Mouse (Mus musculus) kidney, postnatal 25 days (tissue): Measurements from ENCODE around the gene Dusp10.

ENCODE experiments used
- DNase-seq, 2 experiments: peaks; one replicate each; pipeline ENCODE4 v3.0.0; 2021; ENCODE audit warnings: mixed read lengths in 2 of 2

The Dusp10 gene

DNA sequence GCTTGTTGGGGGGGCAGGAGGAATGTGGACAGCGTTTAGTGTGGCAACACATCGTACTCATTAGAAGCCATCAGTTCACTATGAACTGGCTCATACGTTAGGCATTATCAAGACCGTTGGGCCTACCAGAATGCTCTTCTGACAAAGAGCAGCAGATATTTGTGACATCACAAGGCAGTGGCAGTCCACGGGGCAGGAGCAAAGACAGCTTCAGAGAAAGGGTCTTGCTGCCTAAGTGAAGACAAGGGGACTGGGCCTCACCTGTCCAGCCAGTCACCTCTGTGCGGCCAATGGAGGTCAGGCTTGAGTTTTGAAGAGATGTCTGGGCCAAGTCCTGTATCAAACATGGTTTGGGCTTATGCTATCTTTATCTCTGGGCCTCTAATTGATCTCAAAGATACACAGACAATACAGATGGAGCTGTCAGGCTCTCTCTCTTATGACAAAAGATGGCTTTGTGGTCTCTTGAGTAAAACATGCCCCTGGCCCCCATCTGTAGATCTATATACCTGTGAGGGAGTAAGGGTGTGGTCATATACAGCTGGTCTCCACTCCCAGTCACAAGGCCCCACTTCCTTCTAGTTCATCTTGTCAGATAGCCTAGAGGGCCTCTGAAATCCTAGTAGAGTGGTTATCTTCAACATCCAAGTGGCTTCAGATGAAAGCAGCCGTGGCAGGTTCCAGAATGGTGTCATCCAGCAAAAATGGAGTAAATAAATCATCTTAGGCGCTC is 17.1 kb downstream of the Dusp10 start:
- no peak for DNase-seq

DNA sequence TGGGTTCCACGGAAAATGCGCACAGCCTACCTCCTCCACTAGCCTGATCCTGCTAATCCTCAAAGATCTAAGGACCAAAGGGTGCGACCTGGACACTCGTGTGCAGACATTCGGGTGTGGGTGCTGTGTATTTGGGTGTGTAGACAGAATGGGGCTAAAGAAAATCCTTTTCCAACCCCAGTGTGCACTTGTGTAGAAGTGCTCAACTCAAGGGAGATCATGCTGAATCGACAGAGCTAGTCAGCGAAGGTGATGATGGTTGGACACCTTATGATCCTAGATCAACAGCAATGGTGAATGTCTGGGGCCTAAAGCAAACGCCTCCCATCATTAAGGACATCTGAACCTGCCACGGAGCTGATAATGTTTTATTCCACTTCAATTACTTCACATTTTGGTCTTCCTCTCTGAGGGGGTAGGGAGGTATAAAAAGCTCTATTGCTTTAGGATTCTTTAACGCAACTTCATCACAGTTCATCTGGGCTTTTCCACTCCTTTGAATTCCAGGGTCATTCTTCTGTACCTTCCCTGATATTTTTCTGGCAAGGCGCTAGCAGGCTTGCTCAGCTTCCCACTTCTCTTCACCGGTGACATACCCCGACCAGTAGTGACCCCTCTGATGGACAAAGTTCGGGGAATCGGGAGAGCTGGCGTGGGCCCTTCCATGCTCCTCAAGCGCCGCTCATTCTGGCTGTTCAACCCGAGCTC is 19.7 kb downstream of the Dusp10 start:
- no peak for DNase-seq

DNA sequence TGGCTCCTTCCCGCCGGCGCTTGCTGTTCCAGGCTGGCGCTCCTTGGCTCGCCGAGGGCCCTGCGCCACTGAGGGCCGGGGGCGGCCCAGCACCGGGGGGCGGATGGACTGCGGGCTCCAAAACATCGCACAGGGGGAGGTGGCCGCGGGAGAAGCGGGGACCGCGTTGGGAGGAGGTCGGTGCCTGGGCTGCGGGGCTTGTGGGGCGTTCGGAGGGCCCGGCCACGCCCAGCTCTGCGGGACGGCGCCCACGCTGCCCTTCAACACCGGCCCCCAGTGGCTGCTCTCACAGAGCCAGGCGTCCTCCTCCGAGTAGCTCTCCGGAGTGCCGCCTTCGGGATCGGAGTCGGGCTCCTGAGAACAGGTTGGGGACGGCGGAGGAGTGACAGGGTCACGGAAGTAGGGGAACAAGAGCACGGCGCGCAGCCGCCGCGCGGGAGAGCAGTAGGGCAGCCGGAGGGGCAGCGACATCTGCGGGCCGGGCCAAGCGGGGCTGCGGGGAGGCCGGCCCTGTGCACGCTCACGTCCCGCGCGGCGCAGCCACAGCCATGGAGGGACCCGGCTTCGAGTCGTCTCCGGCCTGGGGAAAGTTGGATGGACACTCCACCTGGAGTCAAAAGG is 20.4 kb downstream of the Dusp10 start:
- peak in 1 of 2 experiments; percentile 81 for DNase-seq

DNA sequence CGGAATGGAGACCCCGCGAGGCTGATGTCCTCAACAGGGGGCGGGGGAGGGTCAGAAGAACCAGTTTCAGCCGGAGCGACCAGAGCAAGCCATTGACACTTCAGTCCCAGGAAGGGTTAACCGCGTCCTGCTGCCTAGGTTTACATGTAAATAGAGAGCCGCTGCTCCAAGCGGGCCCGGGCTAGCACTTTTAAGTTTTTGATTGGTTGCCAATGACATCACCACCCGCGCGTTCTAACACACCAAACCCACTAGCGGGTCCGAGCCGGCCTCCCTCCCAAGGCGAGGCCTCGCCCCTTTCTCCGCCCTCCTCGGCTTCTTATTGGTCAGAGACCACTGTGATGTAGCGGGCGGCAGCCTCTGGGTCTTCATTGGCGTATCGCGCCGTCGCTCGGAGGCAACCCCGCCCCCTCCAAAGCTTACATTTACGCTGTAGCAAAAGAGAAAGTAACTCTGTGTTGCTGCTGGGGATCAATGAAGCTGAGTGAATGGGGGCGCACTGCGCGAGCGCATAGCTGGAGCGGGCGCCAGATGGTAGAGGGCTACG is 21.0 kb downstream of the Dusp10 start, which contains the start of gene 1700056E22Rik:
Gene 1700056E22Rik (minus strand): TSS at position 291 of the 547 bp plus-strand sequence.
- peak; percentile 99 to 100 for DNase-seq

DNA sequence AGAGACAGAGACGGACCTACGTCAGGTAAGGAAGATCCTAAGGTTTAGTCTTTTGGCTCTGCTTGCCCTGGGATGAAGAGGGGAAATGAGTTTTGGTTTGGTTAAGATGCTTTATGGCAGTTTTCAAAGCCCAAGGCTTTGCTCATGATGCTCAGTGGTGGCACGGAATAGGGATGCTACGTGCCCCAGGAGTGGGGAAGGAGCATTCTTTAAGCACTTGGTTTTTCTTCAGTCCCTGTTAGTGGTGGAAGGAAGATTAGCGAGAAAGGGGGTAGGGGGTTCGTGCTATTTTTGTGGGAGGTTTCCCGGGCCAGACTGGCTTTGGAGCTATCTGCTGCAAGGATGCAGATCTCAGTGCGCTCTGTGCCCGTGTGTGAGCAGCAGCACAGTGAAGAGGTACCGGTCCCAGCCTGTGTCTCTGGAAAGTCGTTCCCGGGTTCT is 21.7 kb downstream of the Dusp10 start:
- DNase-seq: peak in 1 of 2 experiments; percentile 42

DNA sequence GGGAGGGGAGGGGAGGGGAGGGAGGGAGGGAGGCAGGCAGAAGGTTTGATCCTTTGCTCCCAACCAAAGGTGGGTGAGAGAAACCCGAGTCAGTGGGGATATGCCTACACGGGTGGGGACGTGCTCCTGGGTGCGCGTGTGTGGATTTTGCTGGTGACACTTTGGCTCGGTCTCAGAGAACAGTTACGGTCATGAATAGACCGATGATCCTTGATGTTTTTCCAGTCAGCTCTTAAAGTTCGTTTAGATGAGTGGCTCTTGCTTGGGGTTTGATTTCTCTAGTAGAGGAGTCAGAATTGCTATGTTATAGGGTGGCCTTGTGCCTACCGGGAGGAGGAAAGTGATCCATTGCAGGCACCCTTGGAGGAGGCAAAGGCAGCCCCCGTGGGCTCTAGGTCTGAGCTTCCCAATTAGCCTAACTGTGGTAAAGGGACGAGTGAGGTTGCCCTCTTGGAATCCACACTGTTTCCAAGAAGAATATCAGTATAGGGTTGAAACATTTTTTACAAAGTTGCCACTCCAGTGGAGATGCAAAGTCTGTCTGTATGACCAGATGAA is 22.3 kb downstream of the Dusp10 start:
- no peak for DNase-seq

DNA sequence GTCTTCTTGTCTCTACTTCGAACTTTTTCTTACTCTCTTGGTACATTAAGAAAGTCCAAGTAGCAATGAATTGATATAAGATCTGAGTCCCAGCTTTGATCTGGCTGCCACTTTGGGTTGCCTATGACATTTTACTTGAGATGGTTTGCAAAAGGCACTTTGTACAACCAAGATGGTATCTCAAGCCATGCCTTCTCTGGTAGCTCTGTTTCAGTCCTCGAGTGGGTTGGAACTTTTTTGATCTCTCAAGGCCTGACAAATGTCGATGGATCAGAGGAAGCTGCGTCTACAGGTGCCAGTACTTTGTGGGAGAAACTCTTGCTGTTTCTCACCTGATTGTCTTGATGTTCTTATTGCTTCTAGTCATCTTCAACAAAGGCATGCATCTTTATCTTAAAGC is 24.7 kb downstream of the Dusp10 start:
- no peak for DNase-seq

DNA sequence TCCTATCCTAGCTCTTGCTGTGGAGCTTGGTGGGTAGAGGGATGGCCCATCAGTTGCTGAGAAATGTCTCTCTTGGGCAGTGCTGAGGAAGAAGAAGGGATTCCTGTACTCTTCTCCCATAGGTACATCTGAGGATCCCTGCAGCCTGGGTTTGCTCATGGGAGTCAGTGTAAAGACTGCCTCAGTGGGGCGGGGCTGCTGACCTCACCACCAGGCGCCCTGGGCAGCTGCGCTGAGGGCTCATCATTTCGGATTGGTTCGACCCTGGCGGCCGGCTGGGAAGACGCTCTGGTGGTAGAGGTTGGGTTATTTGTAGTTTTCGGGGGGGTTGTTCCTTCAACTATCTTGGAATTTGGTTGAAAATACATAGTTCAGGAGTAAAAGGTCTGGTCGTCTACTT is 26.2 kb downstream of the Dusp10 start:
- DNase-seq: no peak

DNA sequence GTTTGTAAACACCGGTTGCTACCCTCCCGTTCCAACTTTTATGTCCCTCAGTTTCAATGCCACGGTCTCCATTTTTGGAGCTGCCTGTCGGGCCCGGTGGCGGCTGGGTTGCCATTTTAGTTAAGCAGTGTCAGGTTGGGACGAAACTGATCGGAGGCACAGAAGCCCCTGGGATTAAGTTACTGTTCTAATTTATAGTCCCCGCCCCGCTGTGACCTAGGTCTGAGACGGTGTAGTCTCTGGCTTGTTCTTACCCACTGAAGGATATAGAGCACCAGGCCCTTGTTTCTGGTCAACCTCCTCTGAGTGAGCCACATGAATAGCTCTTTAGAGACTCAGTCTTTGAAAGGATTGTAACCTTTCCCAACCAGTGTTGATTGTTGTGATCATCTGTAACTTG is 27.1 kb downstream of the Dusp10 start:
- no peak for DNase-seq

DNA sequence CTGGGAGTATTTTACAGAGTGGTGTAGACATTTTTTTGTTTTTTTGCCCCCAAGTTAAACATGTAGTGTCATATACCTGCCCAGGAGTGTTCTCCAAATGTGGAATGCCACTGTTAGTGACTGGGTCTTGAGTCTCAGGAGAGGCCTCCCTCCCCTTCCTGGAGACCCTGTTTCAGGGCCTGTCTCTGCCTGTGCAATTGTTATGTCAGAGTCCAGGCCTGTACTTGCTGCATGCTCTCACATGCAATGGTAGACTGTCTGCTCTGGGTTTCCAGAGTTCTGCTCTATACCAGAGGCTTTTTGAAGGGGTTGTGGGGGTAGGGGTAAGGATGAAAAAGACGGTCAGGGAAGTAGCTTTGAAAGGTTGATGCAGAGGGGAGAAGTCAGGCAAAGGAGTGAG is 27.8 kb downstream of the Dusp10 start:
- DNase-seq: no peak

DNA sequence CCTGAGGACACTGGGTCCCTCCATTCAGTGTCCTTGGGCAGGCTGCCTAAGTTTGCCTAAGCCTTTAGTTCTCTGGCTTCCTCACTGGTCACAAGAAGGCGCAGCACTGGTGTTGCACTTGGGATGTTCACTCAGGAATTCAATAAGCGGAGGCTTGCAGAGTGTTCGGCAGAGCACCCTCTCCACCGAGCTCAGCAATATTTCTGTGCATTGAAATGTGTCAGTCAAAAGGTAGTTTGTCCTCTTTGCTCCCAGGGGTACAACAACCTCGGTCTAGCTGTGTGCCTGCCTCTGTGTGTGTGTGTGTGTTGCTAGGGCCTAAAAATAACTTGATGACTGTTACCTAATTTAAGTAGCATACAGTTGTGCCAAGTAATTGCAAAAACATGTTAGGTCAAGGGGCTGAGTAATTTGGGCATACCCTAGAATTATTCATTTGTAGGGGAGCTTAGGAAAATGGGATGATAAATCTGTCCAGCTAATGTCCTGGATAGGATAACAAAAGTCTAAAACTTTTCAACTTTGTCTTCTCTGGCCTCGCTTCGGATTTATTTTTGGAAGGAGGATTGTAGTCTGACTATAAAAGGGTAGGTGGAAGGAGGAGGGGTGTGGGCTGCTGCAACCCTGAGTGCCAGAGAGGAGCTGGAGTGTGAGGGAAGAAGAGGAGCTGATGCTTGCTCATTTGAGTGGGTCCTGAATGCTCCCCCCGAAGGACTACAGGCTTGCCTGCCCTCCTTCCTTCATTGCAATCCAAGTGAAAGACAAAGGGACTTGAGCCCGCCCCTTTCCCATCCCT is 28.9 kb downstream of the Dusp10 start:
- DNase-seq: peak in 1 of 2 experiments; percentile 20

DNA sequence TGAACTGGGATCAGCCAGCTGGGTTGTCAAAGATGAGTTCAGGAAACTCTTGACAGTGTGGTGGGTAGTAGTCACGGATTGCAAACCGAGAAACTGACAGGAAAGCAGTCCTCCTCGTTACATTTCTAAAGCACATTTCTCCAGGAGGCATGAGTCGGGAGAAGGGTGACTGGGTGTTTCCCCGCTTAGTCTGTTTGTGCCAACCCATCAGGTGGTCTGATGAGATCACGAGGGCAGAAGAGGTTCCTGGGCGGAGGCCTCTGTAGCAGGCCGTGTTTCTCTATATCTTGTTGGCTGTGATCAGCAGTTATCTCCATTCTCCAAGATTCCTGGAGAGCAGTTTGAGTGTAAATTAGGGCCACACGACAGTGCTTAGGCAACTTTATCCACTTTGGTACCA is 29.6 kb downstream of the Dusp10 start:
- no peak for DNase-seq

DNA sequence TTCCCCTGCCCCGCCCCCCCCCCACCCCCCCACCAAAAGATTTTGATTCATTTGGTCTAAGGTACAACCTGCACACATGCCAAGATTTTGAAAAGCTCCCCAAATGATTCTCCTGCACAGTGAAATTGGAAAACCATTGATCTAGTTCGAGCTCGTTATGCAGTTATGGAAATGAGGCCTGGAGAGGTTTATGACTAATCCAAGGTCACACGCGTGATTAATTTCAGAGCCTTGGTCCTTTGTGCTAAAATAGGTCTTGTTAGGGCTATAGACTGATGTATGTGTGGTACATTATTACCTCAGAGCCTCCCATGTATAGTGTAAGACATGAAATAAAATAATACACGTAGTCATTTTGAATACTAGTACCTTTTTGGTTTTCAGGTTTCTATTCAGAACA is 30.3 kb downstream of the Dusp10 start:
- no peak for DNase-seq

DNA sequence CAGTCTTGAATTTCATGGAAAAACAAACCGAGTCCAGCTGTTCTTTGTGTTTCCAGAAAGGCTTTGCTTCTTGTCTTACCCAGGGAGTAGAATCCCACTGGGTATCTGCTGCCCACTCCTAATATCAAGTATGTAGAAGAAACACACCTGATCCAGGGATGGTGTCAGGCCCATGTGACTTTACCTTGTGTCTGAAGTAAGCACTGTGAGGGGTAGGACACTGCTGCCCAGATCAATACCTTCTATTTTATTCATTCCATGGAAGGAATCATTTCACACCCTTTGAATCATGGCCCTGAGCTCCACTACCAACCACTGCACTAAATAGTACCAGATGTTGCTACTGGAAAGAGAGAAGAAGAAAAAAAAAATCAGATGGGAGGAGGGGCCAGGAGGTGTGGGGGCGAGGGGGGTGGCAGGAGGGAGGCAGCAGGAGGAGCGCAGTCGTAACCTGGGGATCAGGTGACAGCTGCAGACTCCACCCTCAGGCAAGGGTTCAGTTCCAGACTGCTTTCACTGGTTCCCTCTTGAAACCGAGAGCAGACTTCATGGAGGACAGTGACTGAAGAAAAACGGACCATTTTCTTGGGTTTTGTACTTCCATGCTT is 33.1 kb downstream of the Dusp10 start:
- DNase-seq: no peak

DNA sequence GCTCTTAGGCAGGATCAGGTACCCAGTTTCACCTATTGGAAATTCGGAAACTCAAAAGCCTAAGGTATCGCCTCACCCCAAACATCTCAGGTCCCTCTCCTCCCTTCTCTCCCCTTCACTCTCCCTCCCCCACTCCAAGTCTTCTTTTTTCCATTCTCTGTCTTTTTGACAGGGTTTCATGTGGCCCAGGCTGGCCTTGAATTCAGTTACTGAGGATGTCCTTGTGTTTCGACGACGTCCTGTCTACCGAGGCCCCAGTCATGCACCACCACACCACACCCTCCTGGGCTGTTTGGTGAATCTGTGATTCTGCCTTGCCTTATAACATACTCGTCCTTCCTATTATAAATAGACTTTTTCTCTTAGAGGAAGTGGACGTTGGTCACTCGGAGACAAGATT is 34.7 kb downstream of the Dusp10 start:
- no peak for DNase-seq

DNA sequence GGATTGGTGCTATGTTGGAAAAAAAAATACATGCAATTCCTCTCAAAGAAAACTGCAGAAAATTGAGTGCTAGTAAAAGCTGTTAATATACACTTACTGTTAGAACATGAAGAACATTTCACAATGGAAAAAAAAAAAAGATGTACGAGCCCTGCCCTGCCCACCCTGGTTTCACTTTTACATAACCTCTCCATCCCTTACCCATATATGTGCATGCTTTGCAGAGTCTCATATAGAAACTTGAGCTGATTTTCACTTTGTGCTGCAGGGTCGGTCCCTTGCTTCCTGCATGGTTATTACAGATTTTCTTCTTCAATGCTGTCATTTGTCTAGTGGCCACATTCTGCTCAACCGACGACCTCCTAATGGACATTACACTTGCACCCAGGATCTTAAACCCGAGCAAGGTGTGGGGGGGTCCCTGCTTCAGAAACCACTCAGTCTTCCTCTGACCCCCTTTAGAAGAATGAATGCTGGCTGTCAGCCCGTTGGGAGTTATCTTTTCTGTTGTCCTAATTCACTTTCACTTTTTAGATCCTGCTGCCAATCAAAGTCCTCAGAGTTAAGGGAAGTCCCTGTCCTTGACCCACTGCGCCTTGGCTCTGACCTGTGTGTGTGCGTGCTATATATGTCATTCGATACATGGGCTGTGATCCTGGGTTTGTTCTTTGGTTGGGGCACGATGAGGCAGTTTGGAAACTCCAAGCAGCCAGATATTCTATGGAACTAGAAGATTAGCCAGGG is 35.7 kb downstream of the Dusp10 start:
- DNase-seq: no peak

DNA sequence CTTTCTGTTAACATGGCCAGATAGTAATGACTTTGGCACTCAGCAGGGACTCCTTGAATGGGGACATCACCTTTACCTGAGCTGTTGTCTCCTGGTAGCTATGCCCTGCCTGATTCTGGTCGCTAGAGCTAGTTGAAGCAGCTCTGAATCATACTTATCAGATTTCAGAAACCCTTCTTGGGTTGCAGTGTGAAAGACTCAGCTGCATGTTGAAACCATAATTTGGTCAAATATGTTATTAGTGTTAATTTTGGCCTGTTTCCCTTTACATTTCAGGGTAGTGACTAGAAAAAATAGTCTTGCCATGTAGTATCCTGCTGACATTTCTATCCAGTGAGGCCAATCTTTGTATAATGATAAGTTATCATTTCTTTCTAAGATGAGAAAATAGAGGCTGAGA is 38.2 kb downstream of the Dusp10 start:
- no peak for DNase-seq

DNA sequence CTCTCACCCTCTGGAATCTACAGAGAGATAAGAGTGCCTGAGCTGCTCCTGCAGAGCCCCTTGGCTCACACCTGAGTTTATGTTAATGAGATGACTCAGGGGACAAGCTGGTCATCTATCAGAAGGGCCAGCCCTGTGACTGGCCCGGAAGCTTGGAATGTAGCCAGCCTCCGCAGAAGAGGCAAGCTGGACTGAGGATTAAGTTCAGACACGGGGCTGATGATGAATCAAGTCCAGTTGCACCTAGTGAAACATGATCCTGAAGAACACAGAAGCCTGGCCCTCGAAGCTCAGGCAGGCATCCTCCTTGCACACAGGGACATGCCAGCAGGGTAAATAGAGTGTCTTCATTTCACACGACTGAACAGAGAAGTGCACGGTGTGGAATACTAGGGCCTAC is 38.7 kb downstream of the Dusp10 start:
- DNase-seq: peak; percentile 43 to 52

DNA sequence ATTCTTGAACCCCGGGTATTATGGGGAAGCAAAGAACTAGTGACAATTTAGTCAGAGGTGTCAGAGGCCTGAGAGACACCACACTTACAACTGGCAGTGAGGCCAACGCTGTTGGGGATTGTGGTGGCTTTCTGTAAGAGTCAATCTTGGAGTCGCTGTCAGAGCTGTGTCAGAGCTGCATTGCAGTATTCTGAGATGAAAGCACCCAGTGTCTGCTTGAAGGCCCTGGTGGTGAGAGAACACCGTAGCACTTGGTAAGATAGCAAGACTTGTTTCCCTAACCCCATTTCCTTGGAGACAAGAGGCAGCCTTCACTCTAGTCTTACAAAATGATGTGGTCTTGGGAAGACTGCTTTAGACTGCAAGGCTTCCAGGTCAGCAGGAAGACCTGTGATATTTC is 39.2 kb downstream of the Dusp10 start:
- DNase-seq: no peak

DNA sequence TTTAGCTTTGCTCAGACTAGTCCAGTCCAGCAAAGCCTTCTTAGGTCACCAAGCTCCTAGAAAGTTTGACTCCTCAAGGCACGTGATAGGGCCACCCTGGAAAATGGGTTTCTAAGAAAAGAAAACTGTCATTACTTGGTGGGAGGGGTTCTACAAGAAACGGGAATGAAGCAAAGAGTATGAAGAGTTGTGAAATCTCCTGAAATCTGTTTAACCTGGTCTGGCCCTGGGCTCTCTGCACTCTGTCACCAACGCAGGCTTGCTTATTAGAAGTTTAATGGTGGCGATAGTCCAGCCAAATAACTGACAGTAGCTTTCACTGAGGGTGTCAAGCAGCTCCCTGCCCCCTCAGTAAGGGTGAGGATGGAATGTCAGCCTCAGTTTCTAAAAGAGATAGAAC is 40.0 kb downstream of the Dusp10 start:
- no peak for DNase-seq

DNA sequence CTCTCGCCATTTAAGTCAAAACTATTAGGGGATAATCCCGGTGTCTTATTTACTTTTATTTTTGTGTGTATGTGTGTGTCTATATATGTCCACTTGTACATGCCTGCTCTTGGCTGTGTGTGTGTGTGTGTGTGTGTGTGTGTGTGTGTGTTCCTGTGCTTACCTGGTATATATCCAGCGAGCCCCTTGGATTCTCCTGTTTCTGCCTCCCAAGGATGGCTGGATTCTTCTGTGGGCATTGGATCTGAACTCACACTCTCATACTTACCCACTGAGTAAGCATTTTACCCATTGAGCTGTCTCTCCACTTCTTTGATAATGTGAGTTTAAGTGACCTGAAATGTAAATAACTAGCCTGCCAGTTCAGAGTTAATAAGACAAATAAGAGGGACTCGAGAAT is 40.6 kb downstream of the Dusp10 start:
- DNase-seq: no peak
